Mouse (Mus musculus) frontal cortex, adult (tissue): ENCODE results near the gene Elf4.

ENCODE experiments used
- ATAC-seq: cut with Nextera tagmentation; 2 replicates; pipeline ENCODE4 v1.9.2; 2017; ENCODE audit warnings: mild to moderate bottlenecking, moderate library complexity, mixed read lengths; ENCODE audit not compliant: low TSS enrichment

Elf4 gene

GRCm38 (mm10) chrX:48462754-48463507 lies at the start of gene Elf4:
Elf4 (minus strand) TSS chrX:48463132.
- peak; percentile 82 for ATAC-seq

GRCm38 (mm10) chrX:48493763-48494162 lies 30.8 kb upstream of the Elf4 start:
- no peak for ATAC-seq

- no peak for ATAC-seq
Observed at GRCm38 (mm10) chrX:48481687-48482086, 18.8 kb upstream of the Elf4 start.

- ATAC-seq, result no peak
Observed at GRCm38 (mm10) chrX:48481095-48481494, 18.2 kb upstream of the Elf4 start.

- no peak for ATAC-seq
Observed at GRCm38 (mm10) chrX:48467355-48467946, 4.5 kb upstream of the Elf4 start.

- ATAC-seq, result no peak
Observed at GRCm38 (mm10) chrX:48466174-48466573, 3.2 kb upstream of the Elf4 start.

GRCm38 (mm10) chrX:48464436-48464835 lies 1.5 kb upstream of the Elf4 start:
- ATAC-seq, result no peak

GRCm38 (mm10) chrX:48463636-48464035 lies 704 bp upstream of the Elf4 start:
- no peak for ATAC-seq

GRCm38 (mm10) chrX:48462297-48462696 lies 635 bp downstream of the Elf4 start:
- ATAC-seq, result no peak; the same call in 1 of the 2 replicates

GRCm38 (mm10) chrX:48461006-48461405 lies 1.9 kb downstream of the Elf4 start:
- ATAC-seq, result no peak

GRCm38 (mm10) chrX:48460496-48460895 lies 2.4 kb downstream of the Elf4 start:
- no peak for ATAC-seq

- ATAC-seq, result no peak
Observed at GRCm38 (mm10) chrX:48456956-48457355, 6.0 kb downstream of the Elf4 start.

GRCm38 (mm10) chrX:48455018-48455417 lies 7.9 kb downstream of the Elf4 start:
- no peak for ATAC-seq

GRCm38 (mm10) chrX:48454495-48454878 lies 8.4 kb downstream of the Elf4 start:
- no peak for ATAC-seq

- ATAC-seq, result peak; percentile 52; the same call in 1 of the 2 replicates
Observed at GRCm38 (mm10) chrX:48453736-48454494, 9.0 kb downstream of the Elf4 start.

GRCm38 (mm10) chrX:48452931-48453673 lies 9.8 kb downstream of the Elf4 start:
- ATAC-seq, result no peak

GRCm38 (mm10) chrX:48452231-48452890 lies 10.6 kb downstream of the Elf4 start:
- no peak for ATAC-seq

- no peak for ATAC-seq
Observed at GRCm38 (mm10) chrX:48449646-48450045, 13.3 kb downstream of the Elf4 start.

- ATAC-seq, result no peak
Observed at GRCm38 (mm10) chrX:48444677-48445076, 18.3 kb downstream of the Elf4 start.

- no peak for ATAC-seq
Observed at GRCm38 (mm10) chrX:48441954-48442353, 21.0 kb downstream of the Elf4 start.

GRCm38 (mm10) chrX:48441548-48441947 lies 21.4 kb downstream of the Elf4 start:
- ATAC-seq, result no peak
